Mouse (Mus musculus): ENCODE results near the gene Slc4a1ap.

- no peak for TF ChIP-seq POLR2A (IDR thresholded peaks at IDR 0.05; ENCODE audit: extremely low read depth, insufficient read depth, low read length)
- no peak for TF ChIP-seq CTCF (IDR thresholded peaks at IDR 0.05; ENCODE audit: extremely low read depth, insufficient read depth, low read length)
Observed at GRCm38 (mm10) chr5:31603766-31604165, 77.0 kb downstream of the Slc4a1ap start.
